Mouse (Mus musculus): ENCODE measurements around the gene Glmp.

DNA sequence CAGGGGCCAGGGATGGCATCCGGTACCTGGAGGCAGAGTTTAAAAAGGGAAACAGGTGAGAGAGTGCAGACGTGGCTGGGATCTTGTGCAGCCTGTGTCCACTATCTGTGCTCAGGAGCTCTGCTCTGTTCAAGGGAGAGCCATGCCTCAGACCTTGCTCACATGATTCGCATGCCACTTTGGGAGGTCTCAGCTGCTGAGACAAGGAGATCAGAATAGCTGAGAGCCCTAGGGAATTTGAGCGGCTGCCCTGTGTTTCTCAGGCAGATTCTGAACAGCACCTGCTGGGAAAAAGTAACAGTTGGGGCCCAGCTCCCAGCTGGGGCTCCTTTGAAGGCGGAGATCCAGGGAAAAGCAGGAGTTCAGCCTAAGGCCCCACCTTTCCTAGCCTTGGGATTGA lies 34.8 kb downstream of the Glmp start:
- TF ChIP-seq CTCF (IDR thresholded peaks at IDR 0.05; ENCODE audit: low read depth, low read length), result no peak
- no peak for TF ChIP-seq POLR2A (IDR thresholded peaks at IDR 0.05; ENCODE audit: extremely low read depth, insufficient read depth, low read length)

Measured in liver, adult 2 months (tissue).